Mouse (Mus musculus): ENCODE results near the gene Polr3e.
A peak's percentile ranks its signal among the peaks of the same experiment; 100 is the strongest.

Polr3e gene

DNA sequence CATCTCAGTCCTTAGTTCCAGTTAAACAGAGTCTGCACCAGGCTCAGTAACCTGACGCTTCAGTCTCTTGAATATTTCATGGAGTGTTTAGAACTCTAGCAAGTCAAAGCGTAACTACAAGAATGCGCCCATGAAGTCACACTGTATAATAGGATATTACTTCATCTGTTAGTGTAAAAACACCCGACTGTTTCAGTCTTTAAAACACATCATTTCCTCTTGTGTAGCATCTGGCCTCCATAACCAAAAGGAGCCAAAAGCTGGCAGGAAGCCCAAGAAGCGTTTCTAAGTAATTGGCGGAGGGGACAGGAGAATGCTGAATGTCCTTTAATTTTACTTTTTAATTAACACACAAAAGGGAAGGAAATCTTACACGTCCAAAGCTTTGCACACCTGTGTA, 59.5 kb downstream of the Polr3e start:
- peak; percentile 14 for DNase-seq (ENCODE audit: low read depth, low spot score)

DNA sequence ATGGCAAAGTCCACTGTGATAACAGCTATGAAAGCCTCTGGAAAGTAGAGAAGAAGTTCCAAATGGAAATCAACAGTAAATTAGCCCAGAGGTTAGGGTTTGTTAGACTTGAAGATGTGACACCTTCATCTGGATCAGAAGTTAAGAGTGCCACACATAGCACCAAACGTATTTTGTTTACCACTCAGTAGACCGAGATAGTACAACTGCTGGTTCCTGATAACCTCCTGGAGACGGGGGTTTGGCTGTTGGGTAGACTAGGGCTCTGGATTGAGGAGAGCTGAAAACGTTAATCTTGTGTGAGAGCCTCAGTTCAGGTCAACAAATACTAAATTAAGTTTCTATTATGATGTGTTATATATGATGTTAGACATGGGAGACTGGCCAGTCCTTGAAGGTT, 62.5 kb downstream of the Polr3e start:
- DNase-seq (ENCODE audit: low read depth, low spot score), result no peak

- peak; percentile 51 for DNase-seq (ENCODE audit: low read depth, low spot score)
These were observed 63.7 kb downstream of the Polr3e start for GRCm38 (mm10) chr7:120980931-120981924.

DNA sequence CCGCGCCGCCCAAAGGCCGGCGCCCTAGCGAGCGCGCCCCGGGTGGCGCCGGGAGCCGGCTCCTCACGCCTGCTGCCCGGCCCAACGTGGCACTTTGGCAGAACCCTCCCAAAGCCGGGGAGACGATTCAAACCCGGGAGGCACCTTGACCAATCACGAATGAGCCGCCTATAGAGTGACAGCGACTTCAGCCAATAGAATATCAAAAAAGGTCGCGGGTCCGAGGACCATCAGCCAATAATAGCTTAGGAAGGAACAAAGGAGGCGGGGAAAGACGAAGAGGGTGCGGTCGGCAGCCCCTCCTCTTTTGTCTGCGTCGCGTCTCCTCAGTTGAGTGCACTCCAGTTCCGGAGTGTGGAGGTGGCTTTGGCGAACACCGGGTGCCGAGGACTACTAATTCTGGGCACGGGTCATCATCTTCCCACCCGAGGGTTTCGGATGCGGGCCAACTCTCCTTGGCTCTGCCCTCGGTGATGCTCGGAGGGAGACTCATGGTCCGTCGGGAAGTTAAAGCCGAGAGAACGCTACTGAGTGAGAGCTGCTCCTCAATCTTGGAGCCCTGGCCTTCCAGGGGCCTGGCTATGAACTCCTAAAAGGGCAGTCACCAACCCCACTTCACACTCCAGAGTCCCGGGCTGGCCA, 64.8 kb downstream of the Polr3e start, which contains the start of the genes Cdr2 and Mfsd13b:
Cdr2 (minus strand) TSS at position 113 of the 642 bp plus-strand sequence.
Mfsd13b (plus strand) TSS at position 310 of the 642 bp plus-strand sequence.
- DNase-seq (ENCODE audit: low read depth, low spot score), result peak; percentile 98

- DNase-seq (ENCODE audit: low read depth, low spot score), result peak; percentile 28
These were observed 65.4 kb downstream of the Polr3e start for GRCm38 (mm10) chr7:120982968-120983367.

DNA sequence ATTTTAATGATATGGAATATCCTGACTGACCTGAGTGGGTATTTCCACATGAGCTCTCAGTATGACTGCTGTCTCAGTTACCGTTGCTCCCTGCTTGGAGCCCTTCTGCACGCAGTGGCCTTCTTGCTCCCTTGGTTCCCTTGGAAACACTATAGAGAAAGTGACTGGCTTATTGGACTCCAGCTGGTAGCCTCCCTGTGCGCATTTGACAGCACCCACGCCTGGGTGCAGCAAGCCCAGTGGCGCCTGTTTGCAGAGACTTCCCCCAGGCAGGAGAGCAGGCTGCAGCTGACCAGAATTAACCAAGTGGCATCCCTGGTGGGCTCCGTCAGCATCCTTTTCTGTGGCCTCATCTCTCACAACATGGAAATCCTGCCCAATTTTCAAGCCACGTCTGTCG, 73.6 kb downstream of the Polr3e start:
- no peak for DNase-seq (ENCODE audit: low read depth, low spot score)
